Comparison of ENCODE assay signal across 11 mouse cellular contexts in genomic region chr9:69419476-69419875, GRCm38 (mm10). TPM values are rescaled to one million over a fixed set of nuclear protein-coding genes. Genes with fewer than 3 reads are reported as not detected.
DNase-seq lines count a peak whose midpoint lies in the region; ATAC-seq and TF ChIP-seq lines count a peak whose summit lies in the region.
"Had no signal": no experiment of that assay in that cellular context is flagged by ENCODE, and none has a peak within 500 bp of the region (broad histone marks: within the 10 kb centered on the region; RNA-seq: fewer than 3 reads in every experiment).

No protein-coding gene starts in this region.

- no peak for ATAC-seq in hindbrain, embryonic 14.5 days (ENCODE audit: low FRiP score)
- ATAC-seq in hindbrain, embryonic 16.5 days, result no peak
- ATAC-seq in lung, embryonic 14.5 days (ENCODE audit: insufficient read depth), result no peak

- no peak overlapping the region for H3K9ac ChIP-seq in hindbrain, embryonic 14.5 days
- H3K9ac ChIP-seq in hindbrain, embryonic 16.5 days (ENCODE audit: low read depth, low read length), result no peak overlapping the region
- H3K9ac ChIP-seq in lung, embryonic 14.5 days, result no peak overlapping the region
- no peak overlapping the region for H3K9ac ChIP-seq in MEL (ENCODE audit: control insufficient read depth, low read depth, low read length, poor library complexity, severe bottlenecking)
- H3K9ac ChIP-seq: heart, embryonic 13.5 days had no signal

- H3K4me3 ChIP-seq in hindbrain, embryonic 14.5 days (replicated peaks; ENCODE audit: low read length), result no peak overlapping the region
- no peak overlapping the region for H3K4me3 ChIP-seq in hindbrain, embryonic 16.5 days (ENCODE audit: low read length)
- no peak overlapping the region for H3K4me3 ChIP-seq in lung, embryonic 14.5 days (ENCODE audit: low read depth, low read length)
- no peak overlapping the region for H3K4me3 ChIP-seq in MEL (ENCODE audit: control insufficient read depth in 1 of 2, insufficient read depth in 1 of 2, low read depth in 2 of 2, low read length in 2 of 2)
- H3K4me3 ChIP-seq: heart, embryonic 13.5 days; megakaryocyte, embryonic 14.5 days had no signal

- H3K4me1 ChIP-seq in hindbrain, embryonic 14.5 days (replicated peaks; ENCODE audit: control insufficient read depth, insufficient read depth, low read length), result no peaks in the 10 kb centered on the region
- no peaks in the 10 kb centered on the region for H3K4me1 ChIP-seq in hindbrain, embryonic 16.5 days (ENCODE audit: control insufficient read depth, insufficient read depth, low read depth, low read length)
- H3K4me1 ChIP-seq in lung, embryonic 14.5 days (ENCODE audit: insufficient read depth), result no peaks in the 10 kb centered on the region
- no peaks in the 10 kb centered on the region for H3K4me1 ChIP-seq in MEL (ENCODE audit: control insufficient read depth in 1 of 2, insufficient read depth in 2 of 2, low read length in 2 of 2)
- H3K4me1 ChIP-seq: heart, embryonic 13.5 days; megakaryocyte, embryonic 14.5 days had no signal

- H3K36me3 ChIP-seq in hindbrain, embryonic 14.5 days (replicated peaks; ENCODE audit: control insufficient read depth, insufficient read depth), result peaks cover 51% of the 10 kb centered on the region
- peaks cover 13% of the 10 kb centered on the region for H3K36me3 ChIP-seq in hindbrain, embryonic 16.5 days (ENCODE audit: control insufficient read depth, insufficient read depth, low read length)
- H3K36me3 ChIP-seq in lung, embryonic 14.5 days (ENCODE audit: insufficient read depth), result peaks cover 72% of the 10 kb centered on the region
- H3K36me3 ChIP-seq in MEL (ENCODE audit: control insufficient read depth in 1 of 2, insufficient read depth in 2 of 2, low read length in 2 of 2), result peaks cover 0 to 30% of the 10 kb centered on the region in 2 experiments; a peak in 3 of 4 replicates

- peak; percentile 63 for TF ChIP-seq CTCF in lung, embryonic 14.5 days (IDR thresholded peaks at IDR 0.05; ENCODE audit: low read depth)
- TF ChIP-seq CTCF in MEL (IDR thresholded peaks at IDR 0.05 in 2 of 3, conservative IDR thresholded peaks at IDR 0.05 in 1 of 3; ENCODE audit: control insufficient read depth in 1 of 3, insufficient read depth in 1 of 3, low read depth in 2 of 3, low read length in 3 of 3, poor library complexity in 1 of 3, severe bottlenecking in 1 of 3), result peak in 2 of 3 experiments; percentile 13 to 58; a peak in 2 of 6 replicates

- 93% methylated on average over 1 of the region's 1 CpGs for WGBS in hindbrain, embryonic 14.5 days
- 97% methylated on average over 1 of the region's 1 CpGs for WGBS in hindbrain, embryonic 16.5 days
- 95% methylated on average over 1 of the region's 1 CpGs for WGBS in lung, embryonic 14.5 days

- peak; percentile 55 for DNase-seq in hindbrain, embryonic 14.5 days (ENCODE audit: low spot score)
- DNase-seq in lung, embryonic 14.5 days, result peak; percentile 69
- DNase-seq in lung, postnatal 14 days, result no peak
- DNase-seq in MEL (ENCODE audit: low read depth, low spot score), result peak; percentile 25
- peak; percentile 55 for DNase-seq in lung, postnatal 36 days
- no peak for DNase-seq in adrenal gland, adult 8-10 months
- no peak for DNase-seq in cerebellum, postnatal 36 days
- DNase-seq: spleen, adult 18-20 months had no signal

- no peak for TF ChIP-seq POLR2A in MEL (IDR thresholded peaks at IDR 0.05; ENCODE audit: control insufficient read depth in 1 of 2, insufficient read depth in 1 of 2, low read depth in 1 of 2, low read length in 2 of 2, poor library complexity in 1 of 2)

- no peak overlapping the region for H3K27ac ChIP-seq in hindbrain, embryonic 14.5 days
- no peak overlapping the region for H3K27ac ChIP-seq in hindbrain, embryonic 16.5 days (ENCODE audit: low read depth, low read length)
- H3K27ac ChIP-seq in lung, embryonic 14.5 days (ENCODE audit: low read depth), result no peak overlapping the region
- H3K27ac ChIP-seq in MEL (ENCODE audit: control insufficient read depth, low read depth, low read length), result no peak overlapping the region
- H3K27ac ChIP-seq: heart, embryonic 13.5 days had no signal

- no peak for TF ChIP-seq EP300 in MEL (IDR thresholded peaks at IDR 0.05; ENCODE audit: low read depth in 1 of 2, low read length in 2 of 2)

- H3K9me3 ChIP-seq in hindbrain, embryonic 14.5 days (ENCODE audit: control insufficient read depth, low read length), result no peaks in the 10 kb centered on the region
- H3K9me3 ChIP-seq in hindbrain, embryonic 16.5 days (ENCODE audit: control insufficient read depth, low read length), result no peaks in the 10 kb centered on the region
- no peaks in the 10 kb centered on the region for H3K9me3 ChIP-seq in lung, embryonic 14.5 days (ENCODE audit: low read depth, low read length)
- H3K9me3 ChIP-seq in MEL (replicated peaks; ENCODE audit: insufficient read depth, low read length), result no peaks in the 10 kb centered on the region
- H3K9me3 ChIP-seq: heart, embryonic 13.5 days; megakaryocyte, embryonic 14.5 days had no signal

- H3K27me3 ChIP-seq in hindbrain, embryonic 14.5 days (ENCODE audit: control insufficient read depth, insufficient read depth, low read length), result no peaks in the 10 kb centered on the region
- H3K27me3 ChIP-seq in hindbrain, embryonic 16.5 days (replicated peaks; ENCODE audit: control insufficient read depth, insufficient read depth, low read length), result no peaks in the 10 kb centered on the region
- no peaks in the 10 kb centered on the region for H3K27me3 ChIP-seq in lung, embryonic 14.5 days (ENCODE audit: insufficient read depth, low read length)
- H3K27me3 ChIP-seq in MEL (ENCODE audit: control insufficient read depth in 1 of 2, insufficient read depth in 2 of 2, low read length in 2 of 2), result no peaks in the 10 kb centered on the region
- H3K27me3 ChIP-seq: heart, embryonic 13.5 days; megakaryocyte, embryonic 14.5 days had no signal

- H3K79me2 ChIP-seq in MEL (ENCODE audit: control insufficient read depth, insufficient read depth, low read length, poor library complexity), result no peaks in the 10 kb centered on the region

- H3K4me2 ChIP-seq in hindbrain, embryonic 14.5 days (replicated peaks), result no peak overlapping the region
- H3K4me2 ChIP-seq in hindbrain, embryonic 16.5 days (ENCODE audit: low read length), result no peak overlapping the region
- H3K4me2 ChIP-seq in lung, embryonic 14.5 days, result no peak overlapping the region
- H3K4me2 ChIP-seq: heart, embryonic 13.5 days had no signal

- peak; percentile 54 for TF ChIP-seq RAD21 in MEL (IDR thresholded peaks at IDR 0.05; ENCODE audit: low read depth, low read length)

TF ChIP-seq in MEL, 35 proteins besides CTCF, POLR2A, EP300 and RAD21:
- TF ChIP-seq MYC (IDR thresholded peaks at IDR 0.05; ENCODE audit: low read depth, low read length) (no peak), SIN3A (IDR thresholded peaks at IDR 0.05; ENCODE audit: low read length) (no peak), SMC3 (IDR thresholded peaks at IDR 0.05; ENCODE audit: low read depth, low read length) (peak; percentile 67)
TF ChIP-seq in MEL: peak in this region for 1.

RNA-seq across cellular contexts. Expression of gene Ice2, which starts 21.8 kb away (rescaled TPM):
- polyA plus RNA-seq in hindbrain, embryonic 14.5 days (2014; fragmentation: Nextera tagmentation; extraction: Ambion mirVana), result 10.4 and 12.5 TPM in 2 replicates
- polyA plus RNA-seq in hindbrain, embryonic 16.5 days (2015; fragmentation: Nextera tagmentation; extraction: Ambion mirVana), result 8.3 and 9.4 TPM in 2 replicates
- polyA plus RNA-seq in lung, embryonic 14.5 days (2014; fragmentation: Nextera tagmentation; extraction: Ambion mirVana), result 24.0 and 25.0 TPM in 2 replicates
- total RNA-seq in MEL (2012; rRNA removed), result 14.6 and 15.7 TPM in 2 replicates
- 10 to 100 TPM in 1 of 2 experiments, not detected in 1; 11.6 TPM for polyA plus RNA-seq in MEL (2012; ENCODE audit: insufficient read depth in 1 of 2, insufficient read length in 2 of 2, low read depth in 1 of 2, low replicate concordance in 2 of 2, missing spikeins in 1 of 2)
- 10 to 100 TPM; 13.9 to 22.5 (median 18.6) TPM for total RNA-seq in adrenal gland, adult 8-10 months (2022)

RNA-seq across cellular contexts. Expression of gene Anxa2, which starts 33.9 kb away (rescaled TPM):
- polyA plus RNA-seq in hindbrain, embryonic 14.5 days (2014; fragmentation: Nextera tagmentation; extraction: Ambion mirVana), result 143 and 158 TPM in 2 replicates
- 153 and 199 TPM in 2 replicates for polyA plus RNA-seq in hindbrain, embryonic 16.5 days (2015; fragmentation: Nextera tagmentation; extraction: Ambion mirVana)
- polyA plus RNA-seq in lung, embryonic 14.5 days (2014; fragmentation: Nextera tagmentation; extraction: Ambion mirVana), result 474 and 484 TPM in 2 replicates
- total RNA-seq in MEL (2012; rRNA removed), result 33.9 and 147 TPM in 2 replicates
- 100 to 1,000 TPM in 1 of 2 experiments, not detected in 1; 190 TPM for polyA plus RNA-seq in MEL (2012; ENCODE audit: insufficient read depth in 1 of 2, insufficient read length in 2 of 2, low read depth in 1 of 2, low replicate concordance in 2 of 2, missing spikeins in 1 of 2)
- total RNA-seq in adrenal gland, adult 8-10 months (2022), result 100 to 1,000 TPM; 281 to 586 (median 466) TPM

Comparison
In these comparisons a context has a peak if more than half of its experiments do, and no peak if none do; other contexts are left out.
1. DNase-seq: peak in hindbrain, embryonic 14.5 days (single experiment), lung, embryonic 14.5 days (single experiment), MEL (single experiment) and lung, postnatal 36 days (single experiment); none in lung, postnatal 14 days (single experiment), adrenal gland, adult 8-10 months (single experiment) and cerebellum, postnatal 36 days (0 of 2).